In the genomic region with DNA sequence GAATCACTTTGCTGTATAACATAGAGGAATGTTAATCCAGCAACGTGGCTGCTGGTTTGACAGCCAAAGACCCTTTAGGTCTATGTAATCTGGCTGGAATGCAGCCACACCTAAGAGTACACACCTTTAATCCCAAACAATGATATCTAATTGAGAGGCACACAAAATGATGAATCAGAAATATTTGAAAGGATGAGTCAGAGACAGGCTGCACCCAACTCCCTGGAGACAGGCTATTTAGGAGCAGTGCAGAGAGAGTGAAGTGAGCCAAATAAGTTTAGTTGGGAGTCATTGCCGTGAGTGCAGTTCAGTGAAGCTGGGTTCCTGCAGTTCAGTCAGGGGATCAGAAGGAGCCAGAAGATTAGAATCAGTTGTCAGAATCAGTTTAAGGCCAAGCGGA, we compare ENCODE assay signal across 7 mouse cellular contexts.
"Had no signal": no experiment of that assay in that cellular context is flagged by ENCODE, and none has a peak within 500 bp of the region (broad histone marks: within the 10 kb centered on the region; RNA-seq: fewer than 3 reads in every experiment).

No protein-coding gene starts in this region.

- DNase-seq: kidney, adult 2 months; kidney, postnatal 25 days; layer of hippocampus, adult 9-11 months; liver, embryonic 13.5 days; lung, embryonic 14.5 days; retina, postnatal 1 day; thymus, postnatal 25 days had no signal
